Mouse (Mus musculus): ENCODE measurements around the gene Nlk. TPM values are rescaled to one million over a fixed set of nuclear protein-coding genes. Genes with fewer than 3 reads are reported as not detected.
A peak's percentile ranks its signal among the peaks of the same experiment; 100 is the strongest.

The Nlk gene
- total RNA-seq (2015): 15.8 and 19.5 TPM in 2 replicates
- total RNA-seq (2017): 16.6 and 21.6 TPM in 2 replicates

DNA sequence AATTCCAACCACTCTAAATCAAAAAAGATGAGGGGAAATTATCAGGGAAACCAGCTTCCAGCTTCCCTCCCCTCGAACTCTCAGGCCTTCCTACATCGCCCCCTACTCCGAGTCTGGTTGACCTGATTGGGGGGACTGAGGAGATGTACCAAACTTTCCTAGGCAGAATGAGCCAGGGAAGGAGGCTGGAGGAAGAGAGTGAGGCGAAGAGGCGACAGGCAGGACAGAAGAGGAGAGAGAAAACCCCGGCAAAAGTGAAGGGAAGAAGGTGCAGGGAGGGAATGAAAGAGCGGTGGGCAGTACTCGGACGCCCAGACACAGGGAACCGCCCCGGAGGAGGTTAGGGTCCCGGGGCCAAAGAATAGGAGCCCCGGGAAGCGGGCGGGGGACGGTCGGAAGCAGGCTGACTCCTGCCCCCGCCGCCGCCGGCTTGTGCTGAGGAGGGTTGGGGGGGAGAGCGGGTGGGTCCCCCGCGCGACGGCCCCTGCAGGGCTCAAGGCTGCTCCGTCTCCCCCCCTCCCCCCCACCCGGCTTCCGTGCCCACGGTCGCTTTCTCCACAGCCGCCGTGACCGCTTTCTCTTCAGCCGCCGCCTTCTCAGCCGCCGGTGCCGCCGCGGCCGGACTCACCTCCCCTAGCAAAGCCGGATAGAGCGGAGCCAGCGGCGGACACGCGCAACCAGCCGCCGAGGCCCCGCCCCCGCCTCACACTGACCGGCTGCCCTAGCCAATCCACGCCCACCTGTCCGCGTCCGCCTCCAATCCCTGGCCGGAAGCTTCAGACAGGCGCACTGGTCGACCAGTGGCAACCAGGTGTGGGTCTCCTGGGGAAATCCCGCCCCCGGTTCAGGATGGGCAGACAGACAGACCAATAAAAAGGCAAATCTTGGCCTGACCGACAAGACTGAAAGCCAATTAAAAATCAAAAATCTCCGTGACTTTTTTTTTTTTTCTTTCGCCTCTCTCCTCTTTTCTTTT lies at the start of gene Nlk:
TSS of gene Nlk (minus strand) at position 597 of the 976 bp plus-strand sequence.
- ATAC-seq (replicated peaks; ENCODE audit: poor library complexity): peak; percentile 98

DNA sequence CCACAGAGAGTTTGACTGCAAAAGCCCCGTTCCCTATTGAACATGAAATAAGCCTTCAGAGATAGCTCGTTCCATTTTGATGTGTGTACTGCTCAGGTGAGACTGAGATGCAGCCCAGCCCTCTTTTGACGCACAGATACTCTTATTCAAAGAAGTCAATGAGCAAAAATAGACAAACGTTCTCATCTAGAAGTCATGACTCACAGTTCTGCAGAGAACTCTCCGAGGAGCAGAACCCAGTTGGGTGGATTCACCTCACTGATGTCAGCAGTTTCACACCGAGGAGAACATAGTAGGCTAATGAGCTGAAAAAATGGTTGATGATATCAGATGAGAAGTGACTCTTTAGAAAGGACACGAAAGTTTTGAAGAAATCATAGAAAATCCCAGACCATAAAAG lies 49.1 kb upstream of the Nlk start:
- no peak for ATAC-seq (replicated peaks; ENCODE audit: poor library complexity)

DNA sequence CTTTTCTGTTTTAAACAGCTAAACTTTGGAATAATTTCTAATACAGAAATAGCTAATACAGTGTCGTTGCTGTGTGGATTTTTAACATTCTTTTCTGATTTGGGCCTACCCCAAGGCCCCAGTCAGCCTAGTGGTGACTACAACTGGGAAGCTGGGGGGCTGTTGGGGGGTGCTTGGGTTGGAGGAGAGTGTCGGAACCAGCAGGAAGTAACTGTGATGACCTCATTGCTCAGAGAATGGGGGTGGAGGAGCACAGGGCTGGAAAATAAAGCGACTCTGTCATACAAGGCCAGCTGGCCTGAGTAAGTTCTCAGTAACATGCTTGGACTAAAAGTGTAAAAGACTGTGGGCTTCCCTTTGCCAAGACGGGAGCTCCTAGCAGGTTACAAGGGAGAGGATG lies 48.3 kb upstream of the Nlk start:
- no peak for ATAC-seq (replicated peaks; ENCODE audit: poor library complexity)

DNA sequence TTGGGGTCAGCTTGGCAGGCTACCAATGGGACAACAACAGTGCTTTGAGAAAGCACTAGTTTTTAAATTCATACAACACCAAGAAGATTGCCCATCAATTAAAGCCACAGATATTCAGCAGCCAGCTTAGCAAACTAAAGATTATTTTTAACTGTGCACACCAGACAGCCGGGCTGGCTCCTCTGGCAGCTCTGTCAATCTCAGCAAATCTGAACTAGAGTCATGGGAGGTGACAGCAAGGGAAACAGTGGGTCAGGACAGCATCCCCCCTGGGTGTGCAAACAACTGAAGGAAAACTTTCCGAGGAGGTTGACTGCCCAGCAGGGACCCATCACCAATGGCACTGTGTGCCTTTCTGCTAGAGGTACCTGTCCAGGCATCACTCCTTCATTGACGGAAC lies 45.3 kb upstream of the Nlk start:
- ATAC-seq (replicated peaks; ENCODE audit: poor library complexity): no peak

DNA sequence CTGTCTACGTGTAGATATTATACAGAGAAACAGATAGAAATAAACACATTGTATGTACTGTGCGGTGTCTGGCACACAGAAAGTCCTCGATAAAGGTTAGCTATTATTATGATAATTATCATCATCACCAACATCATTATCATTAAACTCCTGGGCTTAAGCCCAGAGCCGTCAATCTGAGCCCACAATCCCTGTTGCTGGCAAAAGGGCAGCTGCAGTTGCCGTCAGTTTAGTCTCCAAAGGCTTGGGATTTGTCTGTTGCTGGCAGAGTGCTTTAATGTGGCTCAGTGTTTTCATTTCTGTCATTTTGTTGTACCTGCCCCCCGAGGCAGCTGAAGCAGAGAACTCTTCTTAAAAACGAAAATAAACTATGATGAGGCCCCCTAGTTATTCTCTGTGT lies 44.8 kb upstream of the Nlk start:
- ATAC-seq (replicated peaks; ENCODE audit: poor library complexity): no peak

DNA sequence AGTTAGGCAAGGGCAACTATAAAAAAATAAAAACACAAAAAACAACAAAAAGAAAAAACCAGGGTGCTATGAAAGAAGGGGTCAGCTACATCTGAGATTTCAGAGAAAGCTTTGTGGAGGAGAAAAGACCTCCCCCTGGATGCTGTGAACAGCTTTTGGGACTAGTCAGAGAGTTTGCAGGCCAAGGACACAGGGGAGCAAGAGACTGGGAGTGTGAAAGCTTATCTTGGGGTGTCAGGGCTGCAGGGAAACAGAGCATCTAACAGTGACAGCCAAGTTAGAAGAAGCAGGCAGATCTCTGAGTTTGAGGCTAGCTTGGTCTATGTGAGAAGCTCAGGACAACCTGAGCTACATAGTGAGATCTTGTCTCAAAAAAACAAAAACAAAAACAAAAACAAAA lies 42.2 kb upstream of the Nlk start:
- no peak for ATAC-seq (replicated peaks; ENCODE audit: poor library complexity)

DNA sequence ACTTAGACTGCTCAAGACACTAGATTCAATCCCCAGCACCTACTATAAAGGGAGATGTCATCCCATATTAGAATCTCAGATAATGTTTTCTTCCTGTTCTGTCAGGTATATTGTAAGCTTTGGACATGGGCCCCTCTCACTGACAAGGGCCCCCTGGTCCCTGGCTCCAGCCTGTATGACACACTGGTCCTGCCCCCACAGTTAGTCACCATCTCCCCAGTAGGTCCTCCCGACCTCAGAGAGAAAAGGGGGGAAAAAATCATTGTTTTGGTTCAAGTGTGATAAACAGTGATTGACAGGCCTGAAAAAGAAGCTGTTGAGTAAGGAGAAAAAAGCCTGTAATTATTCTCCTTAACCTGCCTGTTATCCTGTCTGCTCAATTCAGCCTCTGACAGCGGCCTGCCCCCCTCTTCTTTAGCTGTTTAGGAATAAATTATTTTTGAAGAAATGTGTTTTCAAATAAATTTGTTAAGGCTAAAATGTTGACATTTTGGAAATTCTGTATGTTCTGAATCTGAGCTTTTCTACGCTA lies 39.8 kb upstream of the Nlk start:
- ATAC-seq (replicated peaks; ENCODE audit: poor library complexity): no peak

DNA sequence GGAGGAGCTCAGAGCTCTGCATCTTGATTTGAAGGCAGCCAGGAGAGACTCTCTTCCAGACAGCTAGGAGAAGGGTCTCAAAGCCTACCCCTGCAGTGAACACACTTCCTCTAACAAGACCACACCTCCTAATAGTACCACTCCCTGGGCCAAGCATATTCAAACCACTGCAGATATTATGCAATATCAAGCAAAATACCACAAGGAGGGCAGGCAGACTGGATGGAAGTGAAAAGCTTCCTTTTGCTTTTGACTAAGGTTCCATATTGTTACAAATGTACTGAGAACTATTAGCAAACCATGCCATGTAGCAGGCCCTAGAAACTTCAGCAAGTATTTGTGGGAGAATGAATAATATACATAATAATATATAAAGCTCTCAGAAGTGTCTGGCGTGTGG lies 38.0 kb upstream of the Nlk start:
- ATAC-seq (replicated peaks; ENCODE audit: poor library complexity): peak; percentile 76; the same call in 1 of the 2 replicates

DNA sequence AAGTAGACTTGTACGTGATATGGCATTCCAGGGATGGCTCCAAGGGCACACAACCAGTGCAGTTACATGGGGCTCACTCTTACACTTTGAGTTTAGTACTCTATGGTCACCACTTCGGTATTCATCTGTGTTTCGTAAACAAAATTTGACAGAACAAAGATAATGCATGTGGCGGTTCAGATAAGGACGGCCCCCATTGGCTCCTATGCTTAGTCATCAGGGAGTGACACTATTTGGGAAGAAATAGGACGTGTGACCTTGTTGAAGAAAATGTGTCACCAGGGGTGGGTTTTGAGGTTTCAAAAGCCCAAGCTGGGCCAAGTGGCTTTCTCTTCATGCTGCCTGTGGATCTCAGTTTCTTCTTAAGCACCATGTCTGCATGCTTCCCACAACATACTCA lies 35.4 kb upstream of the Nlk start:
- no peak for ATAC-seq (replicated peaks; ENCODE audit: poor library complexity)

DNA sequence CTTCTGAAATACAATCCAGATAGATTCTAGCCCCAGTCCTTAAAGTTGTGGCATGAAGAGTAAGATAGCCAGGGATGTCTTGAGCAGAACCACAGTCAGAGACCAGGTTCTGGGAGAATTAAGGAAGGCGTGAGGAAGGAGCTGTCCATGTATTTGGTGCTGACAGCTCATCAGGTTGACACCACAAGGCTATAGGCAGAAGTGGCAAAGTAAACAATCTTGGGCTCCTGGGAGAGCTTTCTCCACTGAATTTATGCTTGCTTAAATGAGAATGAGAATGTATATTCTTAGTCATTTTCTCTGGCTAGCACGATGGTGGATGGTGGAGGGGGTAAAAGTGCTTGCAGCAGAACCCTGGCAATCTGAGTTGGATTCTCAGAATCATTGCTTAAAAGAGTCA lies 33.7 kb upstream of the Nlk start:
- ATAC-seq (replicated peaks; ENCODE audit: poor library complexity): peak; percentile 63

DNA sequence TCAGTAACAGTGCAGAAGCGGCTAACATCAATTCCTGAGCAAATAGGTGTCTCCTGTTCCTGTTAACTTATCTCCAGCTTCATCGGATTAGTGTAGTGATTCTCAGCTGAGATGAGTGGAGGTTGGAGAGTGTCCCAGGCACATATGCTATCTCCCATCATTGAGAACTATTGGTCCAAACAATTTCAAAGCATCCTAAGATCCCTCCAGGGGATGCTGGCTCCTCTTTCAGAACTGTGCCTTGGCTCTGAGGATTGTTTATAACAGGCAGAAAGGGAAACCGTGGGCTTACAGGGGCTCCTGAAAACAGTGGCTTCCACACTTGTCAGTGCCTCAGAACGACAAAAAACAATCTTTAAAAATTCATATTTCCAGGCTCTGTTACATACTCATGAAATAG lies 30.9 kb upstream of the Nlk start:
- no peak for ATAC-seq (replicated peaks; ENCODE audit: poor library complexity)

DNA sequence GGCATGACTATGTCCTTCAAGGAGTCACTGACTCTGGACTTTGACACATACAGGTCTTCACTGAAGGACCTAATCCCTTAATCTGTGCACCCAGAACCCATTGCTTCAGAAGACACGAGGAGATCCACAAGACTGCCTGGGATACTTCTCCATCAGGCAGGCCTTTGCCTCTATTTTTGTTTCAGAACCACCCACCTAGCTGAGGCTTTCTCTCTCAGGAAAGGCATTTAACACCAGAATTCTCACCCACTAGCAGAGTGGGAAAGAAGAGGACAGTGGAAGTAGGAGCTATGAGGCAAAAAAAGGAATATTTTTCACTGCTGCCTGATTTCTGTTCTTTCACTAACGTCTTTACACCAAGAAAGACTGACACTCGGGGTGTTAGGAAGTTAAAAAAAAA lies 29.2 kb upstream of the Nlk start:
- ATAC-seq (replicated peaks; ENCODE audit: poor library complexity): no peak

DNA sequence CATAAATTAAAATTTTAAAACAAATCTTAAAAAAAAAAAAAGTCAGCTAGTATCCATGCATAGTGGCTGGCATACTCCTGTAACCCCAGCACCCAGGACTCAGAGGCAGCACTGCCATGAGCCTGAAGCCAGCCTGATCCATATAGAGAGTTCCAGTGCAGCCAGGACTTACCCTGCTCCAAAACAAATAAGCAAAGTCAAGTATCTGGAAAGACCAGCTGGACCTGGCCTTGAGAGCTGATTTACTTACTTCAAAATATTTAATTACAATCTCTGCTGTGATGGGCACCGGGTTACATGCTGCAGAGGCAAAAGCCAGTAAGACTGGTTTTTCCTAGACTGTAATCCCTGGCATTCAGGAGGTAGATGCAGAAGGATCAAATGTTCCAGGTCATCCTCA lies 27.6 kb upstream of the Nlk start:
- no peak for ATAC-seq (replicated peaks; ENCODE audit: poor library complexity)

DNA sequence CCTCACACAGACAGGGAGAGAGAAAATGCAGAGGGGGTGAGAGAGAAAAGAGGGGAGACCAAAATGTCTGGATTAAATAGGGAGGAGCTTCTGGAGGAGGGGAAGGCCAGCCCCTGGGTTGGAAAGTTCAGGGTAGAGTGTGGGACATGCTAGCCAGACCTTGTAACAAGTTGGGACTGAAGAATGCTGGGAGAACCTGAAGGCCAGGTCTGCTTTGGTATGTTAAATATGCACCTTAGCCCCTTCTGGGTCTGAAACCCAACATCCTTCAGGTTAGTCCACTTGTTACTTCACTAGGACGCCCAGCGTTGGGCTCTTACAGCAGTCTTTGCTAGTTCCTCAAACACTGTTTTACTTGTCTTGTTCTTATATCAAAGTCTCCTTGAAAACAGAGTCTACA lies 24.2 kb upstream of the Nlk start:
- ATAC-seq (replicated peaks; ENCODE audit: poor library complexity): no peak

DNA sequence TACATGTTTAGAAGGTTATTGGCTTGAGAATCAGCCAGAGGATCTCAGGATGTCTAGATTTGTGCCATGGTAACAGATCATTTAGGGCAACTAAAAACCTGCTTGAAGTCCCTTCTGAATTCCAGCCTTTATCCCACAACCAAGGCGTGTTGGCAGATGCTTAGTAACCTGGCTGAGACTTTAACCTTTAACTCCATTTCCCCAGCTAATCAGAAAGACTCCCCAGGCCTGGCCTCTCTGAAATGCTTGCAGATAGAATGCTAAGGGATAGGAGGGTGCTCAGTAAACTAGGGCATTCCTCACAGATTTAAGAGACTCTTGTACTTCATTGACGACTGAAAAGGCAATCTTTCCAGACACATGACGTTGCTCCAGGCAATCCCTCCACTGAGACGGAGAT lies 20.5 kb upstream of the Nlk start:
- ATAC-seq (replicated peaks; ENCODE audit: poor library complexity): no peak

DNA sequence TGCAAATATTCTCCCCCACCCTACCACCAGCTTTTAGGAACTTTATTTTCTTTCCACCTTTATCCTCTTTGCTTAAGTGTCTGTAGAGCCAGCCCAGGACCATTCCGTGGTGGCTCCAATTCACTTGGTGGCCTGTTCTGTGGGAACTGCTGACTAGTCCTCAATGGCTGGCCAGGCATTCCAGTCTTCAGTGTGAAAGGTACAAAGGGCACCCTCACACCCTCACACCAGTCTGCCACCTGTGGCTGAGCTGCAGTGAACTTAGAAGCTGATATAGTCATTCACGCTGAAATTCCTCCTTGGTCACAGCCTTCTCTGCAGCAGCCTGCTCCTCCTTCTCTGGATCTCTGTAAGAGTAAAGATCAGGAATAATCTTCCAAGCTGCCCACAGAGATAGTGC lies 11.5 kb upstream of the Nlk start:
- no peak for ATAC-seq (replicated peaks; ENCODE audit: poor library complexity)

DNA sequence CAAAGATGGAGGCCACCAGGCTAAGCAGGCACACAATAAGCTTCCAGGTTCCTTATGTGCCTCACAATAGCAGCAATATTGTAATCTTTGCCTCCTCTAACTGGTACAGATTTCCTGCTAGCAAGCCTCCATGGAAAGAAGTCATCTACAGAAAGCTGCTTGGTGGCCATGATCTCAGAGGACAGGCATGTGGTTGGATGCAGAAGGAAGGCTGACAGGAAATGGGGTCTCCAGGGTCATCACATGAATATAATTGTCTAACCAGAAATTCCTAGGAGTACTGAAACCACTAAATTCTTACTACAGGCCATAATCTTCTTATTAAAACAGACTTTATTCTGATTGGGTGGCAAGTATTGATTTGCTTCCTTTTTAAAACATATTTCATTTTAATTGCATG lies 8.9 kb upstream of the Nlk start:
- ATAC-seq (replicated peaks; ENCODE audit: poor library complexity): no peak

DNA sequence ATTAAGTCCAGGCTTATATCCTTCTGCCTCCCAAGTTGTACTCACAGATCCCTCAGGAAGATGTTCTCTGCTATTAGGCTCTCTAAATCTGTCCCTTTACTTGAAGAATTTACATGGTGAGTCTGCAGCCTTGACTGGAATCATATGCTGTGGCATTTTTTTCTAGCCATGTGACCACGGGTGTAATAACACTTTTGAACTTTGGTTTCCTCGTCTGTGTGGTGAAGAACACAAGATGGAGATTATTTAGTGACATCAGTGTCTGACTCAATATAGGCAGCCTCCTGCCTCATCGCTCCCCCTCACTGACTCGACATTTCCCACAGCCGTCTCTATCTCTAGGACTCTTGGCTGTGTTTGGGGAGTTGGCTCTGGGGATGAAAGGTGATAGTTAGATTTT lies 5.9 kb upstream of the Nlk start:
- no peak for ATAC-seq (replicated peaks; ENCODE audit: poor library complexity)

DNA sequence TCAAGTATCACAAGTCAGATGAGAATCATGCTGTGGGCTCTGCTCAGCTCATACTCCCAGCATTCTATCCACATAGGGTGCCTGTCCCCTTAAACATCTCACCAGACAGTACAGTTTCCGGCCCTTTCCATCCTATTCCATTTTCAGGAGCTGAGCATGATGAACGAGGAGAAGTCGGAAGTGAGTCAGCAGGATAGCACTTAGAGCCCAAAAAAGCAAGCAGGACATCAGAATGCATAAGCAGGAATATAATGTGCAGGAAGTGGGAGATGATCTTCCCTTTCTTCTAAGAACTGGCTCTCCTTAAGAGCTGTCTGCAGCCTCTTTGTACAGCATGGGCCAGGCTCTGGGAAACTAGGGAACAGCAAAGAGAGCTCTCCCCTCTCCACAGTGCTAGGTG lies 5.1 kb upstream of the Nlk start:
- no peak for ATAC-seq (replicated peaks; ENCODE audit: poor library complexity)

DNA sequence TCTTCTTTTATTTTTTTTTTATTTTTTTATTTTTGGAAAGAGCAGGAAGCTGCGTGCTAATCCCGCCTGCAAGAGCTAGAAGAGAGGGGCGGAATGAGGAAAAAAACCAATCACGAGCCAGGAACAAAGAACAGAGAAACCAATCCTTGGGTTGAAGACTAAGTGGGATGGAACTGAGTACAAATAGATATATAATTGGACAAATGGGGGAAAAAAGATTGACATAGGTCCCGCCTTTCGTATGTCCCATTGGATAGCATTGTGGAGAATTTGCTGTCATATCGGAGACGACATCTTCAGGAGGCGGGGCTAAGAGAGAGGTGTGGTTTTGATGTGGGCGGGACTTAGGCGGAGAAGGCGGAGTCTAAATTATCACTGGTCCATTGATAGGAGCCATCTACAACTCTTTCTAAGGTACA lies 589 bp upstream of the Nlk start:
- peak; percentile 82 for ATAC-seq (replicated peaks; ENCODE audit: poor library complexity)

DNA sequence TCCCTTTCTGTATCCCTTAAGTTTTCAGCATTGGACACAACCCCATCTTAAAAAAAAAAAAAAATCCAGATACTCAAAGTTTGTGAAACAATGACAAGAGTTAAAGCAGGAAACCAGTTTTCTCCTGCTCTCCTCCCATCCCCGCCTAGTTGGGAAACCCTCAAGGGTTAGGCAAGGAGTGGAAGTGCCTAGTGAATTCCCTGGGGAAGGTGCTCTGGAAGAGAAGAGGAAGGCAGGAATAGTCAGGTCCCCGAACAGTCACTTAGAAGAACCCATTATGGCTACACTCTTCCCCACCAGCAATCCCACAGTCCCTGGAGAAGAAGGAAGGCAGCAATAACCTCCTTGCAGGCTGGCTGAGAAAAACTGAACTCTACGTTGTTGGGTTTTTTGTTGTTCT lies 2.9 kb downstream of the Nlk start:
- no peak for ATAC-seq (replicated peaks; ENCODE audit: poor library complexity)

DNA sequence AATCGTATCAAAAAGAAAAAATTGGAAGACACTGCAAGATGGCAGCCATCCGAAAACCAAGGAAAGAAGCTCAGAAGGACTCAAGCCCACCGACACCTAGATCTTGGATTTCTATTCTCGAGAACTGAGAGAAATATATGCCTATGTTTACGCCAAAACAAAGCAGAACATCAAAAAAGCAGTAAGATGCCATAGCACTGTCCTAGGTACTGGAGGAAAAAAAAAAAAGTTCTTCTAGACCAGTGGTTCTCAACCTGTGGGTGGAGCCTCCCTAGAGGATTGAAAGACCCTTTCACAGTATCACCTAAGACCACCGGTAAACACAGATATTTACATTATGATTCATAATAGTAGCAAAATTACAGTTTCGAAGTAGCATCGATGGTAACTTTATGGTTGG lies 3.9 kb downstream of the Nlk start:
- no peak for ATAC-seq (replicated peaks; ENCODE audit: poor library complexity)

DNA sequence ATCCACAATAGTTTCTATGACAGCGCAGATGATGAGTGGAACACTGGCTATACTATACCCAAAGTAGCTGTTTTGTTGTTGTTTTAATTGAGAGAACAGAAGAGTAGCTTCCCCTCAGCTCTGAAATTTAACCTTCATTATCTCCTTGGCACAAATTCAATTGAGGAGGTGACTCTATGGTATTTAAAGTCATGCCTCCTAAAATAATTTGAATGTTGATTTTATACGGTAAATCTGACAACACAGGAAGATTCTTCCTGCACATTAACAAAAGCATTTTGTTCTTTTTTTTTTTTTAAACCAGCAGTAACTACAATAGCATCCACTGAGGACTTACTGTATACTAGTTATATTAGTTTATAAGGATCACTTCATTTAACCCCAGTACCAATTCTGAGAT lies 6.0 kb downstream of the Nlk start:
- ATAC-seq (replicated peaks; ENCODE audit: poor library complexity): no peak
